Mouse (Mus musculus): Measurements from ENCODE around the gene Krt35.

DNA sequence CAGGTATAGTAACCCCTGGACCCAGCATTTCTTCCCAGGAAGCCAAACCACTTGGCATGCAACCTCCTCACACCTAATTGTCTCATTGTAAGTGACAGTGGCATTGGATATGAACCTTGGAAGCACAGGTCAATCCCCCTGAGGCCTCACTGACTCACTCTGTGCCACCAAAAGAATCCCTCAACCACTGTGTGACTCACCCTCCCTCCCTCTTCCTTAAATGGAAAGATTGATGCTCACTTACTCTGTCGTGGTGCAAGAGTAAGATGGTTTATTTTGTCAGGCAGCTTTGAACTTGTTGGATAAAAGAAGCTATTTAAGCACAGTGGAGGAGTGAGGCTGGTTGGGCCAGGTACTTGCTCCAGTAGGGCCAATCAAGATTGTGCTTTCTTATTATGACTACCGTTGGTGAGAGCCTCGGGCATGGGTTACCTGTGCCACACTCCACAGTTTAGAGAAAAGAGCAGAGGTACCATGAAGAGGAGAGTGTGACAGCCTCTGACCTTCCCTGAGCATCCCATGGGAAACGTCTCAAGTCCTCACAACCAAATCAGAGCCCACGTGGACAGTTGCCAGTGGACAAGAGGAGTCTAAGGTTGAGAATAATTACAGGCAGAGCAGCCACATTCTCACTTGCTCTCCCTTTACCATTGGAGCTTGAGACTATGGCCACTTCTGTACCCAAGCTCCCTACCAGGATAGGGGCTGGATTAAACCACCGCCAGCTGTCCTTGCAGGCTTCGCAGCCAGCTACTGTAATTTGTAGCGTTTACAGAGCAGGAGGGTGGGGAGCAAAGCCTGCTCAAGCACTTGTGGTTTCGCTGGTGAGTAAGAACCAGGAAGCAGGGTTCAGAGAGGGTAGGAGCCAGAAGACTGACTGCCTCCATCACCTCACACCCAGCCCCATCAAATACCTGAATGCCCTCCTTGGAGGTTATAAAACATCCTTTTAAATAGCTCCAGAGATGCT, 40.1 kb downstream of the Krt35 start:
- TF ChIP-seq EP300 (IDR thresholded peaks at IDR 0.05; ENCODE audit: insufficient read depth, low read depth, low read length) (no peak), POLR2A (IDR thresholded peaks at IDR 0.05; ENCODE audit: insufficient read depth, low read depth, low read length) (no peak), CTCF (IDR thresholded peaks at IDR 0.05) (no peak)
